Mouse (Mus musculus) erythroblast, adult 5-6 weeks (primary cell): ENCODE measurements at regions not wholly inside any gene's neighbourhood (a gene's known extent, or its start where the extent isn't known, plus 50 kb on each side); places are given as distances from the start of the nearest gene placed in this dataset.
"Not testable (repeated sequence)": the region's sequence is repeated elsewhere in the genome, so short reads cannot be mapped to it uniquely, and the experiment has no call there.

Experiments
- ATAC-seq: replicated peaks from 2 replicates; pipeline ENCODE4 v1.8.0; 2016; ENCODE audit warnings: moderate number of reproducible peaks, mild to moderate bottlenecking, moderate TSS enrichment, inconsistent platforms; ENCODE audit not compliant: poor library complexity, low FRiP score, severe bottlenecking

DNA sequence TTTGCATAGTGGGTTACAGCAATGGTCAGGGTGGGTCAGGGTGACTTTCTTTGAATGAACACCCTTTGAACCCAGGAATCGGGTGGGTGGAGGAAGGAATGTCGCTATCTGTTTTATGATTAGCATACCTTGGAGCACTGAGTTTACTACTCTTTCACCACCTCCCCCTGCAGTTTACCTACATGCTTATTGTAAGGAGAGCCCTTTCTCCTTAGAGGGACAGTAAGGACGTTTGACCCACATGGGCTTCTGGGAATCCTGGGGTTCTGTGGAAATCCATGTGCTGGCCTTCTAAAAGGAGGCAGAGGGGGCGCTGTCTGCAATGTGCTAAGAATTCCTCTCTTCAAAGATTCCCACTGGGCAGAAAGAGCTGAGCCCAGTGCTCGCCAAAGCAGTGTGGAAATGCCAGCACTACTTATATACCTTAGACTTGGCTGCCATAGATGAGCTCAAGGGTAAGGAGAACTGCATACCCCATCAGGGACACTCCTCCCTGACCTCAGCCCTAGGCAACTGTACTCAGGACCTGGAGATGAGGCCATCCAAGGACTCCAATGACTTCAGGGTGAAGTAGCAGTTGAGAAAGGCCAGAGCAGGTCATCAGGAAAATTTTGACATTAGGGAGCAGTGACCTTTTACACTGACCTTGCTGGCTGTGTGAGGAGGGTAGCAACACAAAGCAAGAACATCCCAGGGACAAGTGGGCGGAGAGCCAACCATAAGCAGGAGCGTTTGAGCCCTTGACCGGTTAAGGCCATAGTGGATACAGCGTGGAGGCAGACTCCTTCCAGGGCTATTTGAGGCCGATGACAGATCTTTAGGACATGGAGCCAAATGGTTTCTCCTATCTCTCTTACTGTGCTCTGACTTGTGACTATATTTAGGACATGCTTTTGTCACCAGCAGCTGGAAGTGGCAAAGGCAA lies 133.2 kb downstream of the Tcp10c start:
- ATAC-seq = no peak

GRCm38 (mm10) chr17:13488608-13489324 lies 134.4 kb downstream of the Tcp10c start:
- no peak for ATAC-seq

DNA sequence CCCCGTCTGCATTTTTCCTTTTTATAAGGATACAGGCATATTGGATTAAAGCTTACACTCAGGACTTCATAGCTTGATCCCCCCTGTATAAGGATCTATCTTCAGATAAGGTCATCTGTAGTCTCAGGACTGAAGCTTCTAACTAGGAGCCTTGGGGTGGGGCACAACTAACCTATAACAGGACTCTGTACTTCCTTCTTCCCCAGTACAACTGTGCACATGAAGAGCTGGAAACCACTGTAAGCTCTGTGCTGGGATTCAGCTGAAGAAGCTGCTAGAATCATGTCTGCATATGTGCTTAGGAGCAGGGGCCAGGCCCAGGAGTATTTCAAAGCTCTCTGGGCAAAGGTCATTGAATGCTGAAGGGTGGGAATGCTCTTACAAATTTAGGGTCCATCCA lies 137.9 kb downstream of the Tcp10c start:
- not testable (repeated sequence) for ATAC-seq

DNA sequence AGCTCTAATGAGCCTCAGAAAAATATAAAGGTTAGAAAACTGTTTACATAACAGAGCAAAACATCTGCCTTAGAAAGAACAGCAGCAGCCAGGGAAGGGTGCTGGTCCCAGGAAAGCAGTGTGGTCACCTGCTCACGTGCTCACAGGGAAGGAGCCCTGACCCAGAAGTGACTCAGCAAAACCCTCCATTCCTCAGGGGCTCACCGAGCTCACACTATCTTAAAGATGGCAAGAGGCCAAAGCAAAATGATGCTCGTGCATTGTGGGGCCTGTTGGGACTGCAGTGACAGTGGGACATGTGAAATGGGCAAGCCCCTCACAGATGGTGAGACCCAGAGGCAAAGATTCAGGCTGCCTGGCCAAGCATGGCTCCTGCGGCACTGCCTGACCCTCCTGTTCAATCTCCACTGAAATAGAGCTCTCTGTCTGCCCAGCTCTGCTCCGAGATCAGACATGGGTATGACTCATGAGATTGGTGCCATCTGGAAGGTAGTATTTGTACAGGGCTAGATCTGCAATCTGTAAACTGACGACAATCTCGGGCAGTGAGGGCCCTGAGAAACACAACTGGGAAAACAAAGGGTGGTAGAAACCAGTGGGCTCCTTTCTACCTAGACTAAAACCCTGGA lies 138.4 kb downstream of the Tcp10c start:
- ATAC-seq = not testable (repeated sequence)

GRCm38 (mm10) chr17:13493866-13494265 lies 139.5 kb downstream of the Tcp10c start:
- ATAC-seq = not testable (repeated sequence)

DNA sequence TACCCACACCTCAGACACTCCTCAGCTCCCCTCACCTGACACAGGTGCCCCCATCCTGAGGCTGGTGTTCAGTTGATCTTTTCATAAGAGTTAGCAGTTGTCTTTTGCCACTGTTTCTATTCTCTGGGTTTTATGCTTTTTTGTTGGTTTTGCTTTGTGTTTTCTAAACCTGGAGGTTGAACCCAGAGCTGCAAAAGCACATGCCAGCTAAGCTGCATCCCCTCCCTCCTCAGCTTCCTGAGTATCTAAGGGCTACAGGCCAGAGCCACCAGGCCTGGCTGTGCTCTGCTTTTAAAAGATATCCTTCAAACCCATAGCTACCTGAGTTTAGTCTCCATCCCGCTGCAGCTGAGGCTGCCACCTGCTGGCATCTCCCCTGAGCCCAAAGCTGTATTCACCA lies 140.1 kb downstream of the Tcp10c start:
- not testable (repeated sequence) for ATAC-seq

DNA sequence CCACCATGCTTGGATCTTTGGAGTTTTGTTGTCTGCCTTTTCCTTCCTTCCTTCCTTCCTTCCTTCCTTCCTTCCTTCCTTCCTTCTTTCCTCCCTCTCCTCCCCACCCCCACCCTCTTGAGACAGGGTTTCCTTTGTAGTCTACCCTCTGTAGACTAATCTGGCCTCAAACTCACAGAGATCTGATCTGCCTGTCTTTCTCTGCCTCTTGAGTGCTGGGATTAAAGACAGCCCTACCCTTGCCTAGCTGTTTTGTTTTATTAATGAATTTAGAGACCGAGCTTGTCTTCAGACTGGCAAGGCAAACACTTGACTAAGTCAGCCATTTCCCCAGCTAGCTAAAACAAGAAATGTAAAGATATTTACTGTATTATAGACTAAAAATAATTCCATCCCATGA lies 150.0 kb downstream of the Tcp10c start:
- not testable (repeated sequence) for ATAC-seq

- not testable (repeated sequence) for ATAC-seq
Observed at GRCm38 (mm10) chr17:13504827-13505268, 150.5 kb downstream of the Tcp10c start.

- ATAC-seq = not testable (repeated sequence)
Observed at GRCm38 (mm10) chr17:13507397-13508063, 153.2 kb downstream of the Tcp10c start.

DNA sequence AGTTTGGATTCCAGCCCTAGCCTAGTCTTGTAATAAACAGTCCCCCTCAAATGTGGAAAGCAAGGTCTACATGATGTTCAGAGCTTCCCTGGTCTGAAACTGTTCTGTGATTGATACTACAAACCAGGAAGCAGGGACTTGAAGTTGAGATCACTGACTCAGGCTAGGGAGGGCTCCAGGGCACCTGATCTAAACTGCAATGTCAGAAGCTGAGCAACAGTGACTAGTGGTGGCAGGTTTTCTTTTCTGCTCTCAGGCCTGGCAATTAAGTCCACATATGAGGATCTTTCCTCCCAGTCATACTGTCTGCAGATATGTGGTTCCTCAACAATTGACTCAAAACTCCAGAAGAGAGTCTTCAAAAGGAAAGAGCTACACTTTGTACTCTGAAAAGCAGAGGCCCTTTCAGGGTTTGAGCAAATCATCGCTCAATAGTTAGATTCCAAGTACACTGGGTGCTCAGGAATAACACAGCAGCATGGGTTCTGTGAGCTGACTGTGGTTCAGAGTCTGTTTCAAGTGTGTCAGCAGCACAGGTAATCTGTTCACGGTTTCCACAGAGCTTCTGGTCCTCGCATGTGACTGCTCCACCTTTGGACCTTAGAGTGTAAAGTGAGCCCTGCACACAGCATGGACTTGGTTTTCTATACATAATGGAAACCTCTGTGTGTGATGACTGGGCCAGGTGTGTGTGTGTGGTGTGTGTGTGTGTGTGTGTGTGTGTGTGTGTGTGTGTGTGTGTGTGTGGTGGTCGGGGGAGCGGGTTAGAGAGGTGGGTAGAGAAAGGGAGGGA lies 165.2 kb downstream of the Tcp10c start:
- ATAC-seq = not testable (repeated sequence)

DNA sequence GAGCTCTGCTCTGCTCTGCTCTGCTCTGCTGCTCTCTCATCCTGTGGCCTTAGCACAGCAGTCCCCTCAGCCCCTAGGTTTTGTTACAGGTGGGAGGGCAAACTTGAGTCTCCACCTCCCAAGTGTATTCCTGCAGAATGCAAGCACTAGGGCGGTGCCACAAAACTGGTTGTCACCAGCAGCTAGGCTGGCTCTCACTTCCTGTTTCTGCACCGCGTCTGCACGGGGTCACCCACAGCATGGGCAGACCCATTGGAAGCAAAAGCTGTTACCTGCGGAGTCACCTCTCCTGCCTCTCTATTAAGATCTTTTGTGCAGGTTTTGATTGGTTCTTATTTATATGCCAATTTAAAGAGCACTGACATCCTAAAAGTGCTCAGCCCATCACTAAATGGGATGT lies 178.2 kb downstream of the Tcp10c start:
- not testable (repeated sequence) for ATAC-seq

GRCm38 (mm10) chr17:13540446-13541241 lies 186.3 kb downstream of the Tcp10c start:
- no peak for ATAC-seq

GRCm38 (mm10) chr17:13541249-13541648 lies 186.9 kb downstream of the Tcp10c start:
- no peak for ATAC-seq

- ATAC-seq = no peak
Observed at GRCm38 (mm10) chr17:13542261-13542660, 187.9 kb downstream of the Tcp10c start.

DNA sequence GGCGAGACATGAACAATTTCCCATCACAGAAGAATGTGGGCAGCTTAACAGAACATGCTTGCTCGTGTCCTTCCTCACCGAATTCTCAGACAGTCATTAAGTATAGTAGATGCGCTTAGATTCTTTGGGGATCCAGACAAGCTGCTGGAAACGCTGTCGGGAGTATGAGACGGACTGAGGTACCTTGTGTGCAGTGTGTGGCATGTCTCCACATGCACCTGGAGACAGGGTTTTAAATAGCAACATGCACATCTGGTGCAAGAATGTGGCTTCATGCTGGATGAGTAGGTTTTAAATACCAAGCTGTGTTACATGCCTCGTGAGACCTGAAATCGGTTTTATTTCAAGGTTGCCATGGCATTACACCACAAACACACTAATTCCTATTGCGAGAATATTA lies 188.5 kb downstream of the Tcp10c start:
- ATAC-seq = no peak

GRCm38 (mm10) chr17:13544036-13544795 lies 189.8 kb downstream of the Tcp10c start:
- ATAC-seq = no peak

DNA sequence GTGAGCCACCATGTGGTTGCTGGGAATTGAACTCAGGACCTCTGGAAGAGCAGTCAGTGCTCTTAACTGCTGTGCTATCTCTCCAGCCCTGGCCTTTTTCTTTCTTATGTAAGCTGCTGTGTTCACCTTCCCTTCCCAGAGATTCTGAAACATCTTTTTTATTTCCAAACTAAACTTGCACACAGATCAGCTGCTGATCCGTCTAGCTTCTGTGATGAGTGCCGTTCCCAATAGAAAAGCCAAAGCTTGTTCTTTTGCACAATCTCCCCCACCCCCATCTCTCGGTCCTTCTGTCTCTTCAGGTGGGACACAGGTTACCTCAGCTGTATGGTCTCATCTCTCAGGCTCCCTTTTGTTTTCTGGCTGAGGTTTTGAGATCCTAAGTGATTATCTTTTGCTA lies 191.9 kb downstream of the Tcp10c start:
- ATAC-seq = no peak

- ATAC-seq = no peak
Observed at GRCm38 (mm10) chr17:13546669-13547085, 192.3 kb downstream of the Tcp10c start.
